Mouse (Mus musculus) layer of hippocampus, adult 8-10 months (tissue): Measurements from ENCODE around the gene Pfkfb3. TPM values are rescaled to one million over a fixed set of nuclear protein-coding genes. Genes with fewer than 3 reads are reported as not detected.
"Not testable (repeated sequence)": the region's sequence is repeated elsewhere in the genome, so short reads cannot be mapped to it uniquely, and the experiment has no call there.

Experiments
- DNase-seq, 2 experiments: peaks; one replicate each; pipeline ENCODE4 v3.0.0; 2022; ENCODE audit warnings: low spot score in 2 of 2
- total RNA-seq, 4 experiments: library from RNA; stranded (reverse); gene quantifications; 2 replicates each; pipeline ENCODE4 v1.2.4; 2022

Pfkfb3 gene
- total RNA-seq, 4 experiments from 2014 or later = 42.5 to 50.7 (median 45.4) TPM

GRCm38 (mm10) chr2:11551726-11552125 is 2.2 kb downstream of the Pfkfb3 start:
- DNase-seq = no peak

- no peak for DNase-seq
Measured at GRCm38 (mm10) chr2:11548508-11548907, 5.4 kb downstream of the Pfkfb3 start.

- DNase-seq = no peak
Measured at GRCm38 (mm10) chr2:11547609-11548008, 6.3 kb downstream of the Pfkfb3 start.

- no peak for DNase-seq
Measured at GRCm38 (mm10) chr2:11546091-11546490, 7.8 kb downstream of the Pfkfb3 start.

GRCm38 (mm10) chr2:11545380-11545779 is 8.5 kb downstream of the Pfkfb3 start:
- no peak for DNase-seq

GRCm38 (mm10) chr2:11544342-11544741 is 9.5 kb downstream of the Pfkfb3 start:
- DNase-seq = no peak

GRCm38 (mm10) chr2:11543158-11543557 is 10.7 kb downstream of the Pfkfb3 start:
- no peak for DNase-seq

- peak; percentile 40 to 68 for DNase-seq
Measured at GRCm38 (mm10) chr2:11542640-11543039, 11.2 kb downstream of the Pfkfb3 start.

- DNase-seq = no peak
Measured at GRCm38 (mm10) chr2:11542121-11542520, 11.8 kb downstream of the Pfkfb3 start.

- DNase-seq = not testable (repeated sequence)
Measured at GRCm38 (mm10) chr2:11541528-11541927, 12.3 kb downstream of the Pfkfb3 start.

GRCm38 (mm10) chr2:11535966-11536365 is 17.9 kb downstream of the Pfkfb3 start:
- no peak for DNase-seq

GRCm38 (mm10) chr2:11535412-11535928 is 18.4 kb downstream of the Pfkfb3 start:
- DNase-seq = peak; percentile 87 to 88

- no peak for DNase-seq
Measured at GRCm38 (mm10) chr2:11534826-11535225, 19.1 kb downstream of the Pfkfb3 start.

- peak; percentile 35 to 53 for DNase-seq
Measured at GRCm38 (mm10) chr2:11530101-11530500, 23.8 kb downstream of the Pfkfb3 start.

- no peak for DNase-seq
Measured at GRCm38 (mm10) chr2:11526063-11526462, 27.8 kb downstream of the Pfkfb3 start.

- no peak for DNase-seq
Measured at GRCm38 (mm10) chr2:11524736-11525135, 29.1 kb downstream of the Pfkfb3 start.

GRCm38 (mm10) chr2:11521758-11522157 is 32.1 kb downstream of the Pfkfb3 start:
- DNase-seq = no peak

GRCm38 (mm10) chr2:11520786-11521185 is 33.1 kb downstream of the Pfkfb3 start:
- DNase-seq = no peak

- no peak for DNase-seq
Measured at GRCm38 (mm10) chr2:11515828-11516227, 38.0 kb downstream of the Pfkfb3 start.

GRCm38 (mm10) chr2:11513057-11513967 is 40.6 kb downstream of the Pfkfb3 start:
- peak in 1 of 2 experiments; percentile 13 for DNase-seq

- DNase-seq = no peak
Measured at GRCm38 (mm10) chr2:11512127-11512526, 41.8 kb downstream of the Pfkfb3 start.

GRCm38 (mm10) chr2:11503736-11504135 is 50.1 kb downstream of the Pfkfb3 start:
- no peak for DNase-seq
